Mouse (Mus musculus): ENCODE data around the gene Atg2b. TPM values are rescaled to one million over a fixed set of nuclear protein-coding genes. Genes with fewer than 3 reads are reported as not detected.
A peak's percentile ranks its signal among the peaks of the same experiment; 100 is the strongest.

Gene Atg2b
- total and polyA plus RNA-seq, 2 experiments = 10.2 to 19.2 TPM

GRCm38 (mm10) chr12:105725736-105726135 is 40.7 kb upstream of the Atg2b start:
- H3K27me3 ChIP-seq (ENCODE audit: control insufficient read depth, insufficient read depth, low read length) = no peaks in the 10 kb centered on the region
- peaks cover 7% of the 10 kb centered on the region for H3K4me1 ChIP-seq (ENCODE audit: control insufficient read depth, insufficient read depth, low read length)
- DNase-seq (ENCODE audit: extremely low read depth, low read depth, low spot score) = no peak
- no peak overlapping the region for H3K4me3 ChIP-seq (ENCODE audit: insufficient read depth, low read depth, low read length)
- no peak overlapping the region for H3K9ac ChIP-seq (ENCODE audit: low read depth, low read length)
- no peak overlapping the region for H3K27ac ChIP-seq (replicated peaks; ENCODE audit: insufficient read depth, low read depth, low read length)
- WGBS = 79% methylated on average over 13 of the region's 13 CpGs
- no peaks in the 10 kb centered on the region for H3K36me3 ChIP-seq (ENCODE audit: control insufficient read depth, insufficient read depth, low read length)
- no peaks in the 10 kb centered on the region for H3K79me2 ChIP-seq (ENCODE audit: control insufficient read depth, insufficient read depth, low read length)
- TF ChIP-seq POLR2A (IDR thresholded peaks at IDR 0.05; ENCODE audit: extremely low read depth, insufficient read depth, low read length) (no peak), CTCF (IDR thresholded peaks at IDR 0.05; ENCODE audit: low read depth, low read length) (no peak)

- WGBS = 32% methylated on average over 1 of the region's 1 CpGs
These were observed 39.6 kb upstream of the Atg2b start for GRCm38 (mm10) chr12:105724616-105725015.

GRCm38 (mm10) chr12:105722657-105723056 is 37.6 kb upstream of the Atg2b start:
- no peaks in the 10 kb centered on the region for H3K79me2 ChIP-seq (ENCODE audit: control insufficient read depth, insufficient read depth, low read length)
- no peak overlapping the region for H3K9ac ChIP-seq (ENCODE audit: low read depth, low read length)
- no peak overlapping the region for H3K4me3 ChIP-seq (ENCODE audit: insufficient read depth, low read depth, low read length)
- WGBS = 4% methylated on average over 5 of the region's 5 CpGs
- no peak overlapping the region for H3K27ac ChIP-seq (replicated peaks; ENCODE audit: insufficient read depth, low read depth, low read length)
- no peaks in the 10 kb centered on the region for H3K36me3 ChIP-seq (ENCODE audit: control insufficient read depth, insufficient read depth, low read length)
- H3K4me1 ChIP-seq (ENCODE audit: control insufficient read depth, insufficient read depth, low read length) = no peaks in the 10 kb centered on the region
- peak; percentile 50 for DNase-seq (ENCODE audit: extremely low read depth, low read depth, low spot score)
- no peaks in the 10 kb centered on the region for H3K27me3 ChIP-seq (ENCODE audit: control insufficient read depth, insufficient read depth, low read length)
- TF ChIP-seq POLR2A (IDR thresholded peaks at IDR 0.05; ENCODE audit: extremely low read depth, insufficient read depth, low read length) = no peak
- peak; percentile 61 for TF ChIP-seq CTCF (IDR thresholded peaks at IDR 0.05; ENCODE audit: low read depth, low read length)

More at GRCm38 (mm10) chr12:105724616-105725015, 39.6 kb upstream of the Atg2b start:
- Histone ChIP-seq H3K27me3 (ENCODE audit: control insufficient read depth, insufficient read depth, low read length) (no peaks in the 10 kb centered on the region), H3K4me3 (ENCODE audit: insufficient read depth, low read depth, low read length) (no peak overlapping the region), H3K36me3 (ENCODE audit: control insufficient read depth, insufficient read depth, low read length) (no peaks in the 10 kb centered on the region), H3K27ac (replicated peaks; ENCODE audit: insufficient read depth, low read depth, low read length) (no peak overlapping the region), H3K79me2 (ENCODE audit: control insufficient read depth, insufficient read depth, low read length) (no peaks in the 10 kb centered on the region), H3K9ac (ENCODE audit: low read depth, low read length) (no peak overlapping the region), H3K4me1 (ENCODE audit: control insufficient read depth, insufficient read depth, low read length) (peaks cover 6% of the 10 kb centered on the region; the same call in 1 of the 2 replicates)
- DNase-seq (ENCODE audit: extremely low read depth, low read depth, low spot score) = no peak
- TF ChIP-seq CTCF (IDR thresholded peaks at IDR 0.05; ENCODE audit: low read depth, low read length) (no peak), POLR2A (IDR thresholded peaks at IDR 0.05; ENCODE audit: extremely low read depth, insufficient read depth, low read length) (no peak)

GRCm38 (mm10) chr12:105721452-105722132 is 36.6 kb upstream of the Atg2b start:
- 66% methylated on average over 14 of the region's 14 CpGs for WGBS
- H3K4me1 ChIP-seq (ENCODE audit: control insufficient read depth, insufficient read depth, low read length) = no peaks in the 10 kb centered on the region
- H3K27ac ChIP-seq (replicated peaks; ENCODE audit: insufficient read depth, low read depth, low read length) = no peak overlapping the region
- H3K27me3 ChIP-seq (ENCODE audit: control insufficient read depth, insufficient read depth, low read length) = no peaks in the 10 kb centered on the region
- no peak overlapping the region for H3K9ac ChIP-seq (ENCODE audit: low read depth, low read length)
- no peak overlapping the region for H3K4me3 ChIP-seq (ENCODE audit: insufficient read depth, low read depth, low read length)
- no peak for DNase-seq (ENCODE audit: extremely low read depth, low read depth, low spot score)
- no peaks in the 10 kb centered on the region for H3K79me2 ChIP-seq (ENCODE audit: control insufficient read depth, insufficient read depth, low read length)
- no peaks in the 10 kb centered on the region for H3K36me3 ChIP-seq (ENCODE audit: control insufficient read depth, insufficient read depth, low read length)
- TF ChIP-seq POLR2A (IDR thresholded peaks at IDR 0.05; ENCODE audit: extremely low read depth, insufficient read depth, low read length) = no peak
- TF ChIP-seq CTCF (IDR thresholded peaks at IDR 0.05; ENCODE audit: low read depth, low read length) = no peak

GRCm38 (mm10) chr12:105720196-105720595 is 35.2 kb upstream of the Atg2b start:
- Histone ChIP-seq H3K9ac (ENCODE audit: low read depth, low read length) (no peak overlapping the region), H3K79me2 (ENCODE audit: control insufficient read depth, insufficient read depth, low read length) (no peaks in the 10 kb centered on the region), H3K4me1 (ENCODE audit: control insufficient read depth, insufficient read depth, low read length) (no peaks in the 10 kb centered on the region), H3K36me3 (ENCODE audit: control insufficient read depth, insufficient read depth, low read length) (no peaks in the 10 kb centered on the region), H3K27me3 (ENCODE audit: control insufficient read depth, insufficient read depth, low read length) (no peaks in the 10 kb centered on the region), H3K27ac (replicated peaks; ENCODE audit: insufficient read depth, low read depth, low read length) (no peak overlapping the region), H3K4me3 (ENCODE audit: insufficient read depth, low read depth, low read length) (no peak overlapping the region)
- no peak for TF ChIP-seq CTCF (IDR thresholded peaks at IDR 0.05; ENCODE audit: low read depth, low read length)
- no peak for TF ChIP-seq POLR2A (IDR thresholded peaks at IDR 0.05; ENCODE audit: extremely low read depth, insufficient read depth, low read length)
- no peak for DNase-seq (ENCODE audit: extremely low read depth, low read depth, low spot score)
- WGBS = 70% methylated on average over 3 of the region's 3 CpGs

GRCm38 (mm10) chr12:105718616-105719015 is 33.6 kb upstream of the Atg2b start:
- no peaks in the 10 kb centered on the region for H3K4me1 ChIP-seq (ENCODE audit: control insufficient read depth, insufficient read depth, low read length)
- DNase-seq (ENCODE audit: extremely low read depth, low read depth, low spot score) = no peak
- H3K36me3 ChIP-seq (ENCODE audit: control insufficient read depth, insufficient read depth, low read length) = no peaks in the 10 kb centered on the region
- no peak overlapping the region for H3K4me3 ChIP-seq (ENCODE audit: insufficient read depth, low read depth, low read length)
- TF ChIP-seq POLR2A (IDR thresholded peaks at IDR 0.05; ENCODE audit: extremely low read depth, insufficient read depth, low read length) (no peak), CTCF (IDR thresholded peaks at IDR 0.05; ENCODE audit: low read depth, low read length) (no peak)
- no peak overlapping the region for H3K27ac ChIP-seq (replicated peaks; ENCODE audit: insufficient read depth, low read depth, low read length)
- H3K79me2 ChIP-seq (ENCODE audit: control insufficient read depth, insufficient read depth, low read length) = no peaks in the 10 kb centered on the region
- no peak overlapping the region for H3K9ac ChIP-seq (ENCODE audit: low read depth, low read length)
- H3K27me3 ChIP-seq (ENCODE audit: control insufficient read depth, insufficient read depth, low read length) = no peaks in the 10 kb centered on the region
- WGBS = 46% methylated on average over 17 of the region's 17 CpGs

All from liver, adult 2 months (tissue).